Mouse (Mus musculus) small intestine, adult 2 months (tissue): ENCODE results near the gene Abca7.

Experiments
- CTCF ChIP-seq: fragments of 200-500 bp; IDR thresholded peaks from 2 replicates; pipeline ENCODE4 v1.5.1; 2012; ENCODE audit warnings: low read depth, mild to moderate bottlenecking, control low read depth, inconsistent platforms, low read length, moderate library complexity, mixed read lengths; ENCODE audit not compliant: insufficient replicate concordance, insufficient read length; ENCODE audit errors: extremely low read depth
- POLR2A ChIP-seq: fragments of 200-500 bp; IDR thresholded peaks from 2 replicates; pipeline ENCODE4 v1.6.1; 2012; ENCODE audit warnings: low read depth, mild to moderate bottlenecking, control low read depth, inconsistent platforms, low read length, moderate library complexity

DNA sequence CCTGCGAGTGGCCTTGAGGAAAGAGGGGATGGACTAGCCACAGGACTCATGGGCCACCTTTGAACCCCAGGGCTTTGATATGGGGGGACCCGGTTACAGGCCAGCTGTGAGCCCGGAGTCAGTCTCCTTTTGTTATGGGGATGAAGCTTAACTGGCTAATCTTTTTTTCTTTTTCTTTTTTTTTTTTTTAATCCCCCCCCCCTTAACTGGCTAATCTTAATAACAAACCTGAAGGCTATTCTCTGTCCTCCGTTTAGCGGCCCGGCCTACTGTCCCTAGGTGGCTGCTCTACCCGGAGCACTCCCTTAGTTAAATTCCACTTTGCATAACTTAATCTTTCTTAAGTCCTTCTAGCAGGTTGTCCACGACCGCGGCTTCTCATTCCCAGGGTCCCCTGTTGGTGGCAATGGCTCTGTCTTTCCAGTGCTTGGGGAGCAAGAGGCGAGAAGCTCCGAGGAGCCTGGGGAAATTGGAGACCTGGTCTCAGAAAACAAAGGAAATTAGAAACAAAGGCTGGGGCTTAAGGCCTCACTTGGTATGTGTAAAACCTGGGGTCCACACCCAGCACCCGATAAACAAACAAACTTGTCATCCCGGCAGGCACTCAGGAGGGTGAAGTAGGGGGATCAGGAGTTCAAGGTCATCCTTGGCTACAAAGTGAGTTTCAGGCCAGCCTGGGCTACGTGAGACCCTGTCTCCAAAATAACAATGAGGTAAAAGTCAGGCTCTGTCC lies 54.8 kb downstream of the Abca7 start:
- TF ChIP-seq POLR2A (no peak), CTCF (no peak)
